Mouse (Mus musculus) forebrain, embryonic 16.5 days (tissue): ENCODE data around the gene Tmem100. TPM values are rescaled to one million over a fixed set of nuclear protein-coding genes. Genes with fewer than 3 reads are reported as not detected.
A peak's percentile ranks its signal among the peaks of the same experiment; 100 is the strongest.

Experiments
- ATAC-seq: fragments of 200-750 bp; cut with Nextera tagmentation; 2 replicates; pipeline ENCODE4 v1.8.0; 2017; ENCODE audit warnings: mild to moderate bottlenecking, moderate library complexity
- H3K27ac ChIP-seq: fragments of 300-500 bp; sonication (generic); 2 replicates; pipeline ENCODE4 v1.5.1; 2014; ENCODE audit warnings: low read length, control low read depth
- H3K27me3 ChIP-seq: fragments of 300-500 bp; sonication (generic); replicated peaks from 2 replicates; pipeline ENCODE4 v1.6.1; 2014; ENCODE audit warnings: low read length; ENCODE audit not compliant: control insufficient read depth, insufficient read depth
- H3K36me3 ChIP-seq: fragments of 300-500 bp; sonication (generic); 2 replicates; pipeline ENCODE4 v1.6.1; 2014; ENCODE audit not compliant: control insufficient read depth, insufficient read depth
- H3K4me1 ChIP-seq: fragments of 300-500 bp; sonication (generic); replicated peaks from 2 replicates; pipeline ENCODE4 v1.6.1; 2014; ENCODE audit warnings: low read length; ENCODE audit not compliant: control insufficient read depth, insufficient read depth
- H3K4me2 ChIP-seq: fragments of 300-500 bp; sonication (generic); 2 replicates; pipeline ENCODE4 v1.6.1; 2014; ENCODE audit warnings: mild to moderate bottlenecking, low read length, control low read depth
- H3K4me3 ChIP-seq: fragments of 300-500 bp; sonication (generic); replicated peaks from 2 replicates; pipeline ENCODE4 v1.5.1; 2014; ENCODE audit warnings: mild to moderate bottlenecking, low read length, control low read depth
- H3K9ac ChIP-seq: fragments of 300-500 bp; sonication (generic); replicated peaks from 2 replicates; pipeline ENCODE4 v1.6.1; 2014; ENCODE audit warnings: low read depth, low read length, control low read depth
- H3K9me3 ChIP-seq: fragments of 300-500 bp; sonication (generic); 2 replicates; pipeline ENCODE4 v1.6.1; 2016; ENCODE audit warnings: low read length; ENCODE audit not compliant: control insufficient read depth
- whole genome bisulfite sequencing: fragments of 180-500 bp; shearing (Covaris S2); extraction: QIAGEN DNeasy Blood & Tissue Kit; methylation state at CpG from one replicate; pipeline ENCODE4 v1.1.7; 2014; 5-methylcytosine and 5-hydroxymethylcytosine counted together
- polyA plus RNA-seq: library from polyadenylated mRNA; unstranded; fragments of >200 nt; fragmentation: Nextera tagmentation; extraction: Ambion mirVana; gene quantifications from 2 replicates; pipeline ENCODE4 v1.2.1, GENCODE M21; 2015

The Tmem100 gene
- polyA plus RNA-seq, 1 experiment from 2014 or later = 5.0 TPM

DNA sequence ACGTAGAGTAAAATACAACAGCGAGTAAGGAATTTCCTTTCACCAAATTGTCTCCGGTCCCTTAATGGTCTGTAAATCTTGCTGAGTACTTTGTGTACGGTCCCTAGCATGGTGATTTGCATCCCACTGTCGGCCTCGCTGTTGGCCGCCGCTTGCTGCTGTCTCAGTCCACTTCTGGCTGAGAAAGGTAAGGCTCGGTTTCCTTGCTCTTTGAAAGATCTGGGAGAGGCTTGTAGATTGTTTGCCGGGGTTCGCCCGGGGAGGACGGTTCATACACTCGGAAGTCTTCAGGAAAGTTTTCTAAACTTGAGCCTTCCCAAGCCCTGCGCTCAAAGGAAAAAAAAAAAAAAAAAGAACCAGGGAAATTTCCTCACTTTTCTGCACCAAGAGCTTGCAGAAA lies 409 bp downstream of the Tmem100 start:
- no peak overlapping the region; the same call in none of the 2 replicates for H3K9ac ChIP-seq

DNA sequence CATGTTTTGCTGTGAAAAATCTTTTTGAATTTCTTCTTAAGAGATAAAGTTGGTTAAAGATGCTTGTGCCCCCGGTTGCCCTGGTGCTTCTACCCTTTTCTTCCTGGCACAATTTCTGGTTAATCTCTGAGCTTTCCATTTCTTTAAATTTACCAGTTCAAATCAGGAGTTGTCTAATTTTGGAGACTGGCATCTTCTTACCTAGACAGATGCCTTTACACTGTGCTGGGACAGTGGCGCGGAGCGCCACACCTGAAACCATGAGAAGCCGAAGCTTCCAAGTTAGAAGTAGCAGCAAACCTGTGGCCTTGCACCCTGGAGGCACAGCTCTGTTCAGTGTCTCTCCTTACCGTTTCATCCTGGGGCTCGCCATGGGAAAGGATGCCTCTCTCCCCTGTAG lies 928 bp downstream of the Tmem100 start:
- ATAC-seq = no peak
- peaks cover 12% of the 10 kb centered on the region for H3K4me1 ChIP-seq
- WGBS = 32% methylated on average over 7 of the region's 7 CpGs
- peak overlapping the region; percentile 38 for H3K4me3 ChIP-seq
- no peaks in the 10 kb centered on the region for H3K9me3 ChIP-seq
- H3K36me3 ChIP-seq = no peaks in the 10 kb centered on the region
- H3K4me2 ChIP-seq = peak overlapping the region; percentile 54
- no peak overlapping the region; the same call in 1 of the 2 replicates for H3K9ac ChIP-seq
- peaks cover 10% of the 10 kb centered on the region; the same call in 1 of the 2 replicates for H3K27me3 ChIP-seq
- H3K27ac ChIP-seq = no peak overlapping the region

More for the DNA sequence above, 409 bp downstream of the Tmem100 start:
- under 1% methylated on average over 15 of the region's 15 CpGs for WGBS
- Histone ChIP-seq H3K36me3 (no peaks in the 10 kb centered on the region), H3K27ac (no peak overlapping the region), H3K4me1 (peaks cover 12% of the 10 kb centered on the region), H3K4me2 (peak overlapping the region; percentile 54), H3K9me3 (no peaks in the 10 kb centered on the region), H3K4me3 (peak overlapping the region; percentile 38), H3K27me3 (peaks cover 10% of the 10 kb centered on the region; the same call in 1 of the 2 replicates)
- no peak for ATAC-seq

DNA sequence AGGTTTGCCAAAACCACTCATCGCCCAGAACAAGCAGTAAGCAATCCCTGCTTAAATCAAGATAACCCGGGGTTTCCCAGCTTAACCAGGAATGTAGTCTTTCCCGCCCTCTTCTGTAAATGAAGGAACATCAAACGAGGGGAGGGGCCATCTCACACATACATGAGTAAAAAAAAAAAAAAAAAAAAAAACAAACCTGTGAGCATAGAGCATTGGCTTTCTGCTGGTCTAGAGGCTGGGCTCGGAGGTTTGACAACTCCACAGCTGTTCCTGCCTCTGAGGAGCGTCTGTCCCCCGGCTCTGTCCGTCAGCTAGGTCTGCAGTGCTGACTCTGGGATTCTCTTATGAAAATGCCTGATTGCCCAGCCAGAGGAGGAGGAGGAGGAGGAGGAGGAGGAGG lies 2.7 kb downstream of the Tmem100 start:
- no peak for ATAC-seq
- peaks cover 12% of the 10 kb centered on the region for H3K4me1 ChIP-seq
- no peak overlapping the region for H3K27ac ChIP-seq
- H3K36me3 ChIP-seq = no peaks in the 10 kb centered on the region
- H3K9ac ChIP-seq = no peak overlapping the region
- no peaks in the 10 kb centered on the region for H3K9me3 ChIP-seq
- WGBS = 24% methylated on average over 8 of the region's 8 CpGs
- H3K27me3 ChIP-seq = peaks cover 10% of the 10 kb centered on the region; the same call in 1 of the 2 replicates
- no peak overlapping the region for H3K4me3 ChIP-seq
- 0 out of 2 replicates have a peak overlapping the region, but pooled peaks have one; percentile 1 for H3K4me2 ChIP-seq

DNA sequence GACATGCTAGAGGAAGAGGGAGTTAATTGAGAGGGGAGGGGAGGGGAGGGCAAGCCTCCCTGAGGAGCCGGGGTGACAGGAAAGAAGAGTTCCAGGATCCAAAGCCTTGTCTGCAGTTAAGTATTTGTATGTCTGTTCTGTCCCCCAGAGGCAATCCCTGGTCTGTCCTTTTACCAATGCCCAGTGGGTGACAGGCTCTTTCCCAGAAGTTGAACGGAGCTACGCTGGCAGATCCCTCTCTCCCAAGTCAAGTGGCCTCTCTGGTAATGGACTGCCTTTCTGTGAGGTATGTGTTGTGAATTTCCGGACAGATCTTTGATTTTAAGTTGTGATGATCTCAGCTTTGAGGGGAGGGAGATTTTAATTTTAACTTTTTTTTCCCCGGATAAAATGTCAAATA lies 3.3 kb downstream of the Tmem100 start:
- WGBS = 53% methylated on average over 5 of the region's 5 CpGs
- Histone ChIP-seq H3K27ac (no peak overlapping the region), H3K4me2 (0 out of 2 replicates have a peak overlapping the region, but pooled peaks have one; percentile 1), H3K36me3 (no peaks in the 10 kb centered on the region), H3K27me3 (peaks cover 10% of the 10 kb centered on the region; the same call in 1 of the 2 replicates), H3K4me1 (peaks cover 12% of the 10 kb centered on the region), H3K9me3 (no peaks in the 10 kb centered on the region), H3K9ac (no peak overlapping the region), H3K4me3 (no peak overlapping the region)
- ATAC-seq = no peak

DNA sequence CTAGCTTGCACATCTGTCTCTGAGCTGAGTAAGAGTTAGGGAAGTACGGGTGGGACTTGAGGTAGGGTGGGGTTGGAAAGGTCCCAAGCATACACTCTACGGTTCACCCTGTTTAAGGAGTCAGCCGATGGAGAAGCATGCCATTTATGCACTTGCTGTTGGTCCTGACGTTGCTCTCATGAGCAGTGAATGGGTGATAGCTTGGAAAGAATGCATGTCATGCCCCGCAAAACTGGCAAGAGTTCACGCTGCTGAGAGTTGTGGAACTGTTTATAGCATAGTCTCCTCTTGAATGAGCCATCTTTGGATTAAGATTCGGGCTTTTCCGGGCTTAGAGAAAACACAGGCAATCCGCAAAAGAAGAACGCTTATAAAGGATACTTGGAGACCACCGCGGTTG lies 4.5 kb downstream of the Tmem100 start:
- no peak overlapping the region for H3K27ac ChIP-seq
- H3K4me3 ChIP-seq = no peak overlapping the region
- ATAC-seq = no peak
- peaks cover 10% of the 10 kb centered on the region; the same call in 1 of the 2 replicates for H3K27me3 ChIP-seq
- H3K9me3 ChIP-seq = no peaks in the 10 kb centered on the region
- H3K9ac ChIP-seq = no peak overlapping the region
- H3K4me2 ChIP-seq = no peak overlapping the region
- 81% methylated on average over 12 of the region's 12 CpGs for whole genome bisulfite sequencing
- peaks cover 7% of the 10 kb centered on the region for H3K4me1 ChIP-seq
- H3K36me3 ChIP-seq = no peaks in the 10 kb centered on the region

DNA sequence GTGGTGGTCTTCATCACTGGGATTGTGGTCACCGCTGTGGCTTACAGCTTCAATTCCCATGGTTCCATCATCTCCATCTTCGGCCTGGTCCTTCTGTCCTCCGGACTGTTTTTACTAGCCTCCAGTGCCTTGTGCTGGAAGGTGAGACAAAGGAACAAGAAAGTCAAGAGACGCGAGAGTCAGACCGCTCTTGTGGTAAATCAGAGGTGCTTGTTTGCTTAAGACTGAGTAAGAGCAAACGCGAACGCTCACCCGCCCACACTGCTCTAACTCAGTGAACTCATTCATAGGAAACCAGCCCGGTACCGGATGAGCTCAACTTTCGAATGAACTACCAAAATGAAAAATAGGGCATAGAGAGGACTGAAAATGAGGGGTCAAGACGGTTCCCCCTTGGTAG lies 5.4 kb downstream of the Tmem100 start:
- H3K4me3 ChIP-seq = no peak overlapping the region
- no peak for ATAC-seq
- H3K27ac ChIP-seq = no peak overlapping the region
- H3K9ac ChIP-seq = no peak overlapping the region
- peaks cover 8% of the 10 kb centered on the region; the same call in 1 of the 2 replicates for H3K27me3 ChIP-seq
- no peaks in the 10 kb centered on the region for H3K9me3 ChIP-seq
- WGBS = 94% methylated on average over 14 of the region's 14 CpGs
- H3K36me3 ChIP-seq = no peaks in the 10 kb centered on the region
- H3K4me1 ChIP-seq = peaks cover 4% of the 10 kb centered on the region
- no peak overlapping the region for H3K4me2 ChIP-seq

DNA sequence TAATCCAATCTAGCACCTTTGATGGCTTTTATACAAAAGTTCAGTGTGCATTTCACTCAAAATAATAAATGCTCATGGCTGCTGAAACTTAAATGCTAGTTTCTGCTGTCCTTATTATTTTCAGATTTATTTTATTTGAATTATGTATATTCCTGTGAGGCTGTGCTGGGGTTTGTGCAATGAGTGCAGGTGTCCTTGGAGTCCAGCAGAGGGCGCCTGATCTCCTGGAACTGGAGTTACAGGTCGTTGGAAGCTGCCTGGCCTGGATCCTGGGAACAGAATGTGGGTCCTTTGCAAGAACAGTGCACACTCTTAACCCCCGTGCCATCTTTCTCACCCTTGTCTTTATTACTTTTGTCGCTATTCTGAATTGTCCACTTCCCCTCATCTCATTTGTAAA lies 6.3 kb downstream of the Tmem100 start:
- peaks cover 3% of the 10 kb centered on the region; the same call in 1 of the 2 replicates for H3K27me3 ChIP-seq
- no peaks in the 10 kb centered on the region for H3K4me1 ChIP-seq
- no peak overlapping the region for H3K4me3 ChIP-seq
- H3K4me2 ChIP-seq = no peak overlapping the region
- WGBS = 95% methylated on average over 4 of the region's 4 CpGs
- no peaks in the 10 kb centered on the region for H3K36me3 ChIP-seq
- no peaks in the 10 kb centered on the region for H3K9me3 ChIP-seq
- ATAC-seq = no peak
- H3K27ac ChIP-seq = no peak overlapping the region
- H3K9ac ChIP-seq = no peak overlapping the region

DNA sequence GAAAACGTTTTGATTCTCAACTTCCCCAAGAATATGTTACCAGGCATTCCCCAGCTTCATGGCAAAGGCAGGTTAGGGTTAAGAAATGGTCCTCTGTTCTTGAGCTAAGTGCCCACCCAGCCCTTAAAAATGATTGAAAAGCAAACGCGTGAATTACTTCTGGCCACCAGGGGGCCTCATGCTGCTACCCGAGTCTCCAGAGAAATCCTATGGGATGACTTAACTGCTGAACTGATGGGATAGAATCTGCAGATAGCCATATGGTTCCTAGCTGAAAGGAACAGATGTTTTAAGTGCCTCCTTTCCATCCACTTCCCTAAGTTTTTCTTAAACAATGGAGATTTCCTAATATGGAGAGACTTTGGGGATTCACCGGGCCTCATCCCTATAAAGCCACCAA lies 7.9 kb downstream of the Tmem100 start:
- Histone ChIP-seq H3K4me1 (no peaks in the 10 kb centered on the region), H3K36me3 (no peaks in the 10 kb centered on the region), H3K9ac (no peak overlapping the region), H3K27me3 (no peaks in the 10 kb centered on the region; the same call in 1 of the 2 replicates), H3K4me2 (no peak overlapping the region), H3K4me3 (no peak overlapping the region), H3K9me3 (no peaks in the 10 kb centered on the region), H3K27ac (no peak overlapping the region)
- 26% methylated on average over 5 of the region's 5 CpGs for WGBS
- no peak for ATAC-seq

DNA sequence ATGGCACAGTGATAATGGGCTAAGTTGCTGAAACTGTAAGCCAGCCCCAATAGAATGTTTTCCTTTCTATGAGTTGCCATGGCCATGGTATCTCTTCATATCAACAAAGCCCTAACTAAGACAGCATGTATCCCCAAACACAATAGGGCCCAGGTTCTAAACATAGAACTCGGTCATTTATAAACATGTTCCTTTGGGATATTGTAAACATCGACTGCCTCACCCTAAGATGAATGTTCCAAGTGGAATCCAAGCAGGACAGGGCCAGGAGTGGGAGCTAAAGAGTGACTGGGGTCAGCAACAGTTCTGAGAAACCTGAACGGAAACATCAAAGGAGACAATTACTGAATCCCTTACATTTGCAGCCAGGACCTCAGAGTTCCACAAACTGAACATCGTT lies 14.3 kb downstream of the Tmem100 start:
- Histone ChIP-seq H3K4me2 (no peak overlapping the region), H3K9me3 (no peaks in the 10 kb centered on the region), H3K4me1 (no peaks in the 10 kb centered on the region), H3K36me3 (no peaks in the 10 kb centered on the region), H3K9ac (no peak overlapping the region), H3K27me3 (no peaks in the 10 kb centered on the region), H3K4me3 (no peak overlapping the region), H3K27ac (no peak overlapping the region)
- WGBS = 90% methylated on average over 4 of the region's 4 CpGs
- ATAC-seq = no peak

DNA sequence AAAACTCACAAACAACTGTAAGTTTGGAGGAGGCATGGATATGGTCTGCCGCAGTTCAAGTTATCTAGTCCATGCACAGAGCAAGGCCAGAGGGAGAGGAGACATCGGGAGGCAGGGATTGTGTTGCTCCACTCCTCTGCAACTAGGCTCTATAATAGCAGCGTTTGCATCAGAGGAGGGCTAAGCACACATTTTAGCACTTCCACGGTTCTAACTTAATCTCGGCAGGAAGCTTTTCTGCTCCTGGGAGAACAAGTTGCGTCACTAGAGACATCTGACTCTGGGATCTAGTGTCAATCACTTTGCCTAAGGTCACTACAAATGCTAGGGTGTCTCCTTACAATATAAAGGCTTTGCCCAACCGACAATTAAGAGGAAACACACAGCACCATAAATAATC lies 16.1 kb downstream of the Tmem100 start:
- H3K4me2 ChIP-seq = no peak overlapping the region
- no peaks in the 10 kb centered on the region for H3K4me1 ChIP-seq
- H3K27ac ChIP-seq = no peak overlapping the region
- H3K36me3 ChIP-seq = no peaks in the 10 kb centered on the region
- no peaks in the 10 kb centered on the region for H3K27me3 ChIP-seq
- H3K9ac ChIP-seq = no peak overlapping the region
- H3K4me3 ChIP-seq = no peak overlapping the region
- ATAC-seq = no peak
- no peaks in the 10 kb centered on the region for H3K9me3 ChIP-seq
- 52% methylated on average over 7 of the region's 7 CpGs for WGBS
